Mouse (Mus musculus) layer of hippocampus, adult 2 months (tissue): ENCODE measurements at regions not wholly inside any gene's neighbourhood (a gene's known extent, or its start where the extent isn't known, plus 50 kb on each side); places are given as distances from the start of the nearest gene placed in this dataset.
A peak's percentile ranks its signal among the peaks of the same experiment; 100 is the strongest.

Experiments
- DNase-seq, 2 experiments: peaks; one replicate each; pipeline ENCODE4 v3.0.0; 2022; ENCODE audit warnings: low spot score in 2 of 2
- H3K27ac ChIP-seq: fragments of 200-600 bp; 2 replicates; pipeline ENCODE4 v1.8.1; 2022
- H3K4me3 ChIP-seq: fragments of 200-600 bp; 2 replicates; pipeline ENCODE4 v1.8.1; 2022; ENCODE audit warnings: mild to moderate bottlenecking
- CTCF ChIP-seq: fragments of 200-600 bp; conservative IDR thresholded peaks from 2 replicates; pipeline ENCODE4 v1.8.1; 2022; ENCODE audit warnings: antibody characterized with exemption, mild to moderate bottlenecking, moderate library complexity

DNA sequence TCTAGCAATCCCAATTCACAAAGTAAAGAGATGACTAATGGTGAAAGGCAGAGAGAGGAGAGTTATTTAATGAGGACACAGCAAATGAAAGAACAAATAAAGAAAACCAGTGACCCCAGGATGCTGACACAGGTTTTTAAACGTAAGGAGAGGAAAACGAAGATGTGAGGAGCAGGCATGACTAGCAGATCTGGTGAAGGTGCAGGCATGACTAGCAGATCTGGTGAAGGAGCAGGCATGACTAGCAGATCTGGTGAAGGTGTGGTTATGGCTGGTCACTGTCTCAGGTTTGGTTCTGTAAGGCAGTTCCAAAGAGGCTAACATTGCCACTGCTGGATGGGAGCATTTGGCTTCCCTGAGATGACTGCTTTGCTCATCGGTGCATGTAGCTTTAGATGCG is 57.0 kb downstream of the Mbl2 start:
- no peak overlapping the region for H3K27ac ChIP-seq
- DNase-seq, result no peak
- no peak for TF ChIP-seq CTCF
- no peak overlapping the region for H3K4me3 ChIP-seq

DNA sequence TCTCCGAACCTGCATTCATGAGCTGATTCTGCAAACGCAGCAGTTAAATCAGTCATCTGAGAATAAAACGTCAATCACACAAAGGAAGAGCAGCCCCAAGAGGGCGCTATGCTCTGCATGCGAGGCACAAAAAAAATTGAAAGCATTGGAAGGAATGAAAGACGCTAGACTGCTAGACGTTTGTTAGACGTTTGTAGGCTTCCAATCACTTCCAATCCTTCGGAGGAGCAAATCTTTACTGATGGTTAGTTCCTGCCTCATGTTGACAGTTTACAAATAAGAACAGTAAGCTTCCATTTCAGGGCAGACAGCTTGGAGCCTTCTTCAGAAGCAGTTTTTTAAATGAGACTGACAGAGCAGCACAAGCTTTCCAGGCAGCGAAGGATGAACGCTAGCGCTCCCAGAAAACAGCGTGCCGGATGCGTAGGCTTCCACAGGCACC is 62.5 kb downstream of the Mbl2 start:
- H3K27ac ChIP-seq, result no peak overlapping the region
- peak overlapping the region; percentile 28; the same call in 1 of the 2 replicates for H3K4me3 ChIP-seq
- peak; percentile 24 to 45 for DNase-seq
- peak; percentile 82 for TF ChIP-seq CTCF

DNA sequence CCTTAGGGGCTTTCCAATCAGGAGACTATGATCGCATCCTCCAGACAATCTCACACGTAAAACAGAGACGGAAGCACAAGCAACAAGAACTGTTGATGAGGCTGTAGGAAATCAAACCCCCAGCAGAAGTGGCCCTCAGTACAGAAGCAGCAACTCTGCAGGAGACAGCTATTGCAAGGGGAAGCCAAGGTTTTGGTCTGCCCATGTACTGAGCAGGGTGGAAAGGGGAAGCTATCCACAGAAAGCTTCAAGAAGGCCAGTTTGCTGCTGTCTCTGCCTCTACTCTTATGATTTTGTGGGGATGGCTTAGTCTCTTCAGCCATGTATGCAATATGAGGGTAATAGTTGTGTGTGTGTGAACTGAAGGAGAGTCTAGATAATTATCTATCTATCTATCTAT is 63.3 kb downstream of the Mbl2 start:
- no peak for DNase-seq
- Histone ChIP-seq H3K4me3 (no peak overlapping the region), H3K27ac (no peak overlapping the region)
- TF ChIP-seq CTCF, result no peak

DNA sequence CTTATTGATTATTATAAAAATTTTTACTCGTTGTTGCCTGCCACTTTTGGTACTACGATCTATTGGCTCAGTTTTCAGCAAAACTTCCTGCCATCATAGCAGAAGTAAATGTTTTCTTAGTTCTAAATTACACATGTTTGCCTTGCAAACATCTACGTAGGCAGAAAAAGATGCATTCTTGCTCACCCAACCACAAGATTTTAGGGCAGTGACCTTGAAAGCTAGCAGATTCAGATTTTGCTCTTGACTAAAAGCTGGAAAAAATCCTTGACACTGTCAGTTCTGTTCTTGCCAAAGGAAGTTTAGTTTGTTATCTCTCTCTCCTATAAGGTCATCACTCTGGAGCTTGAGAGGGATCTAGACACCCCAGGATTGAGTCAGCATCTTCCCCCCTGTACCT is 66.8 kb downstream of the Mbl2 start:
- Histone ChIP-seq H3K4me3 (no peak overlapping the region), H3K27ac (no peak overlapping the region)
- TF ChIP-seq CTCF, result no peak
- no peak for DNase-seq

DNA sequence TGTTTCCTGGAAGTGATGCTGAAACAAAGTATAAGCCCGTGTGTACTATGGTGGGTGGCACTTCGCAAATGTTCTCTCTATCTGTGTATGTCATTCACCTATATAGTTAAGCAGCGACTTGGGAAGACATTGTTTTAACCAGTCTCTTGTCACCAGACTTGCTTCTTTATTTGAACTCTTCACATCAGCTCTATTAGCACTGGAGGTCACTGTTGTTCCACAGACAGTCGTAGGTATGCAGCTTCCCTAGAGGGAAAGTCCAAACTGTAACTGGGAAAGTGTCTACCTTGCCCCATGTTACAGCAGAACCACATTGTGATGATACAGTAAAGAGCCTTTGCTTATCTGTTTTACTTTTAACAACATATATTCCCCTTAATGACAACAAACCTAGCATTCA is 69.5 kb downstream of the Mbl2 start:
- no peak for DNase-seq
- H3K27ac ChIP-seq, result no peak overlapping the region
- H3K4me3 ChIP-seq, result no peak overlapping the region
- TF ChIP-seq CTCF, result peak; percentile 20; the same call in 1 of the 2 replicates

DNA sequence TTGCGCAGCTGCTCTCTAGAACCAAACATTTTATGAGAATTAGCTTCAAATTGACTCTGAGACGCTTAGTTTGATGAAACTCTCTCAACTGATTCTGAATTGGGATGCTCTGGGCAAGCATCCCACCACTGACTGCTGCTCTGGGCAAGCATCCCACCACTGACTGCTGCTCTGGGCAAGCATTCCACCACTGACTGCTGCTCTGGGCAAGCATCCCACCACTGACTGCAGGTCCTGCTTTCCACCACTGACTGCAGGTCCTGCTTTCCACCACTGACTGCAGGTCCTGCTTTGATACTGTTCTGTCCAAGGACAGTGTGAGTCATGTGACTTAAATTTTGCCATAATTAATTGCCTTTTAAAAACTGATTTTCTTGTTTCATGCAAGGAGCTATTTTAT is 73.6 kb downstream of the Mbl2 start:
- no peak overlapping the region for H3K4me3 ChIP-seq
- peak in 1 of 2 experiments; percentile 5 for DNase-seq
- no peak overlapping the region for H3K27ac ChIP-seq
- TF ChIP-seq CTCF, result peak; percentile 13; the same call in 1 of the 2 replicates

DNA sequence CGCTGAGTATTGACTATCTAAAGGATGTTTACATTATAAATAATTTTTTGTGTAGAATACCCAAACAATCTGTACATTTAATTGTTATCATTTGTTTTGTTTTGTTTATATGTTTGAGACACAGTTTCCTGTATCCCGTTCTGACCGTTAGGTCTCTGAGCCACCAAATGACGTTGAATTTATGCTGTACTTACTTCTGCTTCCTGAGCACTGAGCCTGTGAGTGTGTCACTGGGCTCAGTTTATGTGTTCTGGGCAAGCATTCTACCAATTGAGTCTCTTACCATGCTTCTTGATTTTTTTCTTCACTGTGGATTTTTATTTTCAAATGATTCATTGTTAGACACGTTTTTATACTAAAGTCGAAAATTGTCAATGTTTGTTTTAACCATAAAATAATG is 74.2 kb downstream of the Mbl2 start:
- H3K27ac ChIP-seq, result no peak overlapping the region
- no peak for DNase-seq
- no peak overlapping the region for H3K4me3 ChIP-seq
- TF ChIP-seq CTCF, result no peak

DNA sequence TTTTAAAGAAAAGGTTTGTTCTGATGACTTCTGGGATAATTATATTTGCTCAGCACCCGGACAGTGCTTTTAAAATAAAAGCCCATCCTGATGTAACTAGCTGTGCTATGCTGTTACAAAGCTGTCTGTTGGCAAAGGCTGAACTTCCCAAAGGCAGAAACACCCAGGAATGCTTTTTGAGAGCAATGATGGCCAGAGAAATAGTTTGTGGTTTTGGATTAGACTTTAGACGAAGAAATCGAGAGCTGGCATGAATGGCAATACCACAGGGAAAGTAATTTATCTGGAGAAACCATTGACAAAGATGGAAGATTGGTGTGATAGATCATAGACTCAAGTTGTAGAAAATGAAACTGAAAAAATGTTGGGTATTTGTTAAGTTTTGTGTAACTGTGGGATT is 84.6 kb downstream of the Mbl2 start:
- Histone ChIP-seq H3K4me3 (no peak overlapping the region), H3K27ac (no peak overlapping the region)
- no peak for DNase-seq
- no peak for TF ChIP-seq CTCF

DNA sequence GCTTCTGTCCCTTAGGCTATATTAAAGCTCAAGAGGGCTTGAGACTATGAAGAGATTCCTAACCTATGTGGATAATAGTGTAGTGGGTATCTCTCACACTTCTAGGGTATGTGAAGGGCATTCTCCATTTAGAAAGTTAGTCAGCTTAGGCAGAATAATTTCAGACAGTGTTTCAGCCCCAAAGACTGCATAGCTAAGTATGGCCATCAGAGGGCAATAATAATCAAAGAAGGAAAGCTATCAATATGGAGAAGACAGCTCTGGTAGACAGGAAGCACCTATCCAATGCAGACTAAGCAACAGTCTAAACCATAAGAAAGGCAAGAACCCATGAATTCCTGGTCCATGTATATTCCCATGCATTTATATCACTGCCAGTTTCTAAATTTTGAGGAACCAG is 95.0 kb downstream of the Mbl2 start:
- no peak for DNase-seq
- Histone ChIP-seq H3K27ac (no peak overlapping the region), H3K4me3 (no peak overlapping the region)
- TF ChIP-seq CTCF, result peak; percentile 47

DNA sequence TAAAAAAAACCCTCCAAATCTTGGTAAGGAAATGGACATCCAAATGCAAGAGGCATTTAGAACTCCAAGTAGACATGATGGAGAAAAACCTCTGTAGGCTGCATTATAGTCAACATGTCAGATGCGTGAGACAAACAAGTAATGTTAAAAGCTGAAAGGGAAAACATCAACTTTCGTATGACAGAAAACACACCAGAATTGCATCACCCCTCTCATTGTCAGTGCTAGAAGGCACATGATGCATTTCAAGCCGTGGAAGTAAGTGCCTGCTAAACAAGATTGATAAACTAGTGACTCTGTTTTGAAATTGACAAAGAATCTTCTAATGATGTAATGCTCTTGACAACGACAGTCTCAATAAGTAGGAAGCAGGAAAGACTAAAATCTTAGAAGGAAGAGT is 96.1 kb downstream of the Mbl2 start:
- TF ChIP-seq CTCF, result no peak
- Histone ChIP-seq H3K27ac (no peak overlapping the region), H3K4me3 (no peak overlapping the region)
- no peak for DNase-seq

DNA sequence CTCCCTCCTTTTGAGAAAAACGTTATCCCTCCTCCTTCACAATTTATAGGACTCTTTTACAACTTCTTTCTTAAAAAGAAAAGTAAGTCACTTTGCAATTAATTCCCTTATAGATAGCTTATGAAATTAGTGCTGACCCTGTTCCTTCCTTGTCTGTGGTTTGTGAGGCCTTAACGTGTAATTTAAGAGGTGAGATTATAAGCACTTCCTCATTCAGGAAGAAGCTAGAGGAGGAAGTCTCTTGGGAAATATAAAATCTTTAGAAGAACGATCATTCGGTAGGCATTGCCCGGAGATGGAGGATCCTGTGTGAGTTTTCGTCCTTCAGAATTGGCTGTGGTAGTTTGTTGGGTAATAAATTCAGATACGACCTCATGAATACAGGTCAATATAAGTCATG is 98.0 kb downstream of the Mbl2 start:
- DNase-seq, result no peak
- Histone ChIP-seq H3K4me3 (no peak overlapping the region), H3K27ac (no peak overlapping the region)
- no peak for TF ChIP-seq CTCF

DNA sequence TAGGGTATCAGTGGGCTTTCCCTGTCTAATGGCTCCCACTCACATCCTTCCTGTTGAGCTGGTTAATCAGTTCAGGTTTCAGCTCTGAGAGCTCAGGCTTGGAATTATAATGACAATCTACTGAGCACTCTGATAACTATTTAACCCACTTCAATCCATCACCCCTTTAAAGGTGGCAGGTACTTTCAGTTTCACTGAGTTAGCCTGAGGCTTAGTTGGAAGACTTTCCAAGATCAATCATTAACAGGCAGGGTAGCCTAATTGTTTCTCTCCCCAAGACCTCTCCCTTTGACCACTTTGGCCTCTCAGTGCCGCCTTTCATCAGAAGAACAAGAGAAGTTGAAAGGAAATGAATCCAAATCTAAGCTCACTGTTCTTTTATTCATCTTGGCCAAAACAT is 99.1 kb downstream of the Mbl2 start:
- TF ChIP-seq CTCF, result no peak
- no peak overlapping the region for H3K4me3 ChIP-seq
- no peak for DNase-seq
- no peak overlapping the region for H3K27ac ChIP-seq

DNA sequence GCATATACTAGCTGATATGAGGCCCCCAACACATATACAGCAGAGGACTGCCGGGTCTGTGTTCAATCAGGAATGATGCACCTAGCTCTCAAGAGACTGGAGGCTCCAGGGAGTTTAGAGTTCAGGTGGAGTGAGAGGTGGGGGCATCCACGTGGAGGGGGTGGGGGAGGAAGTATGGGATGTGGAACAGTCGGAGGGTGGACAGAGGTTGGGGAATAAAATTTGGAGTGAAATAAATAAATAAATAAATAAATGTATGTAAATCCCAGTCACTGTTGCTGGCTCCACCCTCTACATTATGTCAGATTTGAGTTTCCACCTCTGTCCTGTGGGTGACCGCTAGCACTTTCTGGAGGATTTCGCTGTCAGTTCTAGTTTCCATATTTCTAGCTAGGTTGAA is 111.7 kb downstream of the Mbl2 start:
- TF ChIP-seq CTCF, result no peak
- Histone ChIP-seq H3K27ac (no peak overlapping the region), H3K4me3 (no peak overlapping the region)
- no peak for DNase-seq

DNA sequence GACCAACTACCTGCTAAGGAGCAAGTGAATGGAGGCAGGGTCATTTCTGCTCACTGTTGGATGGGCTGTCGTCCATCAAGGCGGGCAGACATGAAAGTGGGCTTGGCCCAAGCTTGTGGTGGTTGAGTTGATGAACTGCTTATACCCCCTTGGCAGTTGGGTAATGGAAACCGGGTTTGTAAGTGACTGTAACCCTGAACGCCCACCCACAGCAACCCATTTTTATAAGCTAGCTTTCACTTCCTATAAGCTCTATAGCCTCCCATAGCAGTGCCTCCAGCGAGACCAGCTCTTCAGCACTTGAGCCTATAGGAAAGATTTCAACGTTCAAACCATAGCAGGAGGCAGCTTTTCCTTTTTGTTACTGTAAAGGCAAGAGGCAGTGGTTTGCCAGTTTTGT is 116.2 kb downstream of the Mbl2 start:
- Histone ChIP-seq H3K4me3 (no peak overlapping the region), H3K27ac (no peak overlapping the region)
- no peak for TF ChIP-seq CTCF
- no peak for DNase-seq

DNA sequence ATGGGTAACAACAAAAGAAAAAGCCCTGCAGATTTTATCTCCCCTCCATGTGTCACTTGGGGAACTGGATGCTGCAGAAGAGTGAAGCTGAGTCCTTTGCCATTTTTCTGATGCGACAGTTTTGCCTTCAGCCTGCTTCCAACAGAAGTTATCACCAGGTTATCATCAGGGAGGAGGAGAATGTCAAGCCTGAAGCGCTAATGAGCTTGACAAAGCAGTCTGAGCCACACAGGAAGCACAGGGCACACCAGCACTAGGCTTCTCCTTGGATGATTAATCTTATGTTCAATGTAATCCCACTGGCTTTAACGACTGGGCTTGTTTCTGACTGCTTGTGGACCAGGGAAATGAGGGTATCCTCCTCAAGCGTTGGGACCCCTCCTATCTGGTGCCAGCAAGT is 122.2 kb downstream of the Mbl2 start:
- H3K27ac ChIP-seq, result no peak overlapping the region
- no peak for DNase-seq
- H3K4me3 ChIP-seq, result no peak overlapping the region
- TF ChIP-seq CTCF, result no peak
